Mouse (Mus musculus): ENCODE data around the gene Ddx20.

- TF ChIP-seq CTCF (IDR thresholded peaks at IDR 0.05; ENCODE audit: control insufficient read depth, insufficient read depth, insufficient replicate concordance, low read depth, low read length) (no peak), POLR2A (IDR thresholded peaks at IDR 0.05; ENCODE audit: control insufficient read depth, low read depth, low read length) (no peak)
Measured at GRCm38 (mm10) chr3:105733538-105733937, 46.2 kb upstream of the Ddx20 start.
